Mouse (Mus musculus): ENCODE data around the gene Tmem41a.
"Not testable (repeated sequence)": the region's sequence is repeated elsewhere in the genome, so short reads cannot be mapped to it uniquely, and the experiment has no call there.

GRCm38 (mm10) chr16:21908906-21909305, 38.4 kb downstream of the Tmem41a start:
- not testable (repeated sequence) for TF ChIP-seq CTCF, EP300 (IDR thresholded peaks at IDR 0.05; ENCODE audit: low read depth)
